Mouse (Mus musculus): ENCODE data around the gene Trim31.

DNA sequence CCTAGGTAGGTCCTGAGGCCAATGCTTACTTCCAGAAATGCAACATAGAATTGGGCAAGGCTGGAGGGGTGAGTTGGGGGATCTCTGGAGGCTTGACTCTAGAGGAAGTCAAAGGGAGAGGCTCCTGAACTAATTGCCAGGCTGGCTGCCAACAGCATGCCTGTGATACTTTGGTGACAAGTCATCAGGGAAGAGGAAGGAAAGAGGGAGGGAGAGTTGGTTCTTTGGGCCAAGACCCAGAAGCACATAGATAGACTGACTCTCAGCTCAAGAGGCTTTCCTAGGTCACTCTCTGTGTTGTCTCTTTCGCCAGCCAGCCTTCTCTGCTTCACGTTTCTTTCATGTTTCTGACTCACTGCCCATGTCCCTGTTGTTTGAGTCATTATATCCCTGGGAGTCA, 33.9 kb downstream of the Trim31 start:
- TF ChIP-seq EP300 (IDR thresholded peaks at IDR 0.05; ENCODE audit: low read depth in 1 of 2, low read length in 2 of 2) (no peak), CTCF (IDR thresholded peaks at IDR 0.05 in 2 of 3, conservative IDR thresholded peaks at IDR 0.05 in 1 of 3; ENCODE audit: control insufficient read depth in 1 of 3, insufficient read depth in 1 of 3, low read depth in 2 of 3, low read length in 3 of 3, poor library complexity in 1 of 3, severe bottlenecking in 1 of 3) (no peak), CHD1 (IDR thresholded peaks at IDR 0.05; ENCODE audit: low read depth, low read length) (no peak), ELF1 (IDR thresholded peaks at IDR 0.05; ENCODE audit: low read depth, low read length) (no peak), MEF2A (IDR thresholded peaks at IDR 0.05; ENCODE audit: extremely low read depth, insufficient replicate concordance, low read depth, low read length, poor library complexity, severe bottlenecking) (no peak), RCOR1 (IDR thresholded peaks at IDR 0.05; ENCODE audit: low read depth, low read length) (no peak), TAL1 (IDR thresholded peaks at IDR 0.05; ENCODE audit: low read length) (no peak), ZNF384 (IDR thresholded peaks at IDR 0.05; ENCODE audit: low read depth, low read length) (no peak), POLR2A (IDR thresholded peaks at IDR 0.05; ENCODE audit: control insufficient read depth in 1 of 2, insufficient read depth in 1 of 2, low read depth in 1 of 2, low read length in 2 of 2, poor library complexity in 1 of 2) (no peak), MAZ (IDR thresholded peaks at IDR 0.05; ENCODE audit: low read depth, low read length) (no peak), MXI1 (IDR thresholded peaks at IDR 0.05; ENCODE audit: low read depth, low read length) (no peak), SMC3 (IDR thresholded peaks at IDR 0.05; ENCODE audit: low read depth, low read length) (no peak), HCFC1 (IDR thresholded peaks at IDR 0.05; ENCODE audit: low read depth, low read length) (no peak), MYC (IDR thresholded peaks at IDR 0.05; ENCODE audit: low read depth, low read length) (no peak)

All from MEL (cell line).